ENCODE assay signal across 8 mouse cellular contexts in the genomic region with DNA sequence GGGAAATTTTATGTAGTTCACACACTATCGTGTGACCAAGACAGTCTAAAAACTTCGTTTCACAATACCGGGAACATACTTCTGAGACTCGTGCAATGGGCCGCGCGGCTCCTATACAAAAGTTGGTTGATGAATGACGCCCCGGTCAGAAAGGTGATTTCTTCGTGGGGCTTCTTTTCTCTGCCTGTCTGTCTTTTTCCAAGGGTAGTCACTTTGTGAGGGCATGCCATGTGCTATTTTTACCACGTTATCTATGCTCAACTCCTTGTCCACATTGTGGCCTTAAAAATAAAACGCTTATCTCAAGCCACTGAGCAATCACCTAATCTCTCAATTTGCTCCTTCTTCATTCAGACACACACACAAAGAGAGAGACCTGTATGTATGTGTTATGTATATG. TPM values are rescaled to one million over a fixed set of nuclear protein-coding genes. Genes with fewer than 3 reads are reported as not detected.
A peak's percentile ranks its signal among the peaks of the same experiment; 100 is the strongest.
DNase-seq lines count a peak whose midpoint lies in the region; ATAC-seq and TF ChIP-seq lines count a peak whose summit lies in the region.

No protein-coding gene starts in this region.

- no peaks in the 10 kb centered on the region for H3K9me3 ChIP-seq in kidney, embryonic 14.5 days (ENCODE audit: control insufficient read depth, low read length)
- no peaks in the 10 kb centered on the region for H3K9me3 ChIP-seq in forebrain, embryonic 14.5 days (replicated peaks; ENCODE audit: control insufficient read depth, low read length)
- no peaks in the 10 kb centered on the region for H3K9me3 ChIP-seq in hindbrain, postnatal 0 days (ENCODE audit: low read length)
- H3K9me3 ChIP-seq in midbrain, embryonic 15.5 days, result no peaks in the 10 kb centered on the region

- no peak overlapping the region for H3K9ac ChIP-seq in kidney, embryonic 14.5 days (ENCODE audit: low read depth, low read length)
- peak overlapping the region; percentile 68; the same call in 1 of the 2 replicates for H3K9ac ChIP-seq in forebrain, embryonic 14.5 days (ENCODE audit: low read length)
- H3K9ac ChIP-seq in hindbrain, postnatal 0 days (replicated peaks; ENCODE audit: low read length), result no peak overlapping the region
- no peak overlapping the region for H3K9ac ChIP-seq in midbrain, embryonic 15.5 days

- no peak for TF ChIP-seq CTCF in hindbrain, postnatal 0 days (IDR thresholded peaks at IDR 0.05; ENCODE audit: low read depth)

- H3K27me3 ChIP-seq in kidney, embryonic 14.5 days (ENCODE audit: control insufficient read depth, insufficient read depth, low read length), result peaks cover 8% of the 10 kb centered on the region
- H3K27me3 ChIP-seq in forebrain, embryonic 14.5 days (replicated peaks; ENCODE audit: control insufficient read depth, insufficient read depth, low read length), result peaks cover 21% of the 10 kb centered on the region
- 0 out of 2 replicates have a peak, but pooled peaks cover 6% of the 10 kb centered on the region for H3K27me3 ChIP-seq in hindbrain, postnatal 0 days (ENCODE audit: insufficient read depth, low read length)
- H3K27me3 ChIP-seq in midbrain, embryonic 15.5 days (replicated peaks), result peaks cover 38% of the 10 kb centered on the region

- WGBS in kidney, embryonic 14.5 days, result 43% methylated on average over 12 of the region's 12 CpGs
- WGBS in forebrain, embryonic 14.5 days, result 30% methylated on average over 12 of the region's 12 CpGs
- WGBS in hindbrain, postnatal 0 days, result 41% methylated on average over 12 of the region's 12 CpGs
- WGBS in midbrain, embryonic 15.5 days, result 40% methylated on average over 12 of the region's 12 CpGs

- H3K4me1 ChIP-seq in kidney, embryonic 14.5 days (ENCODE audit: control insufficient read depth, insufficient read depth, low read length), result peaks cover 14% of the 10 kb centered on the region; the same call in 1 of the 2 replicates
- H3K4me1 ChIP-seq in forebrain, embryonic 14.5 days (ENCODE audit: control insufficient read depth, insufficient read depth, low read length), result no peaks in the 10 kb centered on the region
- no peaks in the 10 kb centered on the region for H3K4me1 ChIP-seq in hindbrain, postnatal 0 days (ENCODE audit: insufficient read depth, low read length)
- peaks cover 21% of the 10 kb centered on the region for H3K4me1 ChIP-seq in midbrain, embryonic 15.5 days

- no peak for ATAC-seq in kidney, embryonic 14.5 days (ENCODE audit: low FRiP score, low TSS enrichment)
- ATAC-seq in forebrain, embryonic 14.5 days, result no peak
- no peak for ATAC-seq in hindbrain, postnatal 0 days
- no peak for ATAC-seq in midbrain, embryonic 15.5 days (replicated peaks)

- peak overlapping the region; percentile 93 for H3K4me2 ChIP-seq in kidney, embryonic 14.5 days (replicated peaks; ENCODE audit: low read depth, low read length)
- peak overlapping the region; percentile 100 for H3K4me2 ChIP-seq in forebrain, embryonic 14.5 days (ENCODE audit: low read length)
- H3K4me2 ChIP-seq in hindbrain, postnatal 0 days (ENCODE audit: low read depth, low read length), result peak overlapping the region; percentile 93
- H3K4me2 ChIP-seq in midbrain, embryonic 15.5 days, result peak overlapping the region; percentile 98

- H3K27ac ChIP-seq in kidney, embryonic 14.5 days (ENCODE audit: low read depth, low read length), result no peak overlapping the region
- H3K27ac ChIP-seq in forebrain, embryonic 14.5 days (ENCODE audit: low read depth, low read length), result no peak overlapping the region
- no peak overlapping the region for H3K27ac ChIP-seq in hindbrain, postnatal 0 days
- no peak overlapping the region for H3K27ac ChIP-seq in midbrain, embryonic 15.5 days

- DNase-seq in kidney, adult 8-10 months, result no peak
- no peak for DNase-seq in forebrain, embryonic 14.5 days (ENCODE audit: low spot score)
- DNase-seq in hindbrain, postnatal 0 days (ENCODE audit: low spot score), result no peak
- DNase-seq in right cerebral cortex, adult 18-20 months, result no peak
- no peak for DNase-seq in ovary, postnatal 36 days (ENCODE audit: low spot score)
- no peak for DNase-seq in testis, postnatal 10 days (ENCODE audit: low spot score)

- H3K4me3 ChIP-seq in kidney, embryonic 14.5 days (ENCODE audit: low read length), result peak overlapping the region; percentile 51
- H3K4me3 ChIP-seq in forebrain, embryonic 14.5 days (ENCODE audit: low read depth, low read length), result peak overlapping the region; percentile 50
- H3K4me3 ChIP-seq in hindbrain, postnatal 0 days (ENCODE audit: low read length), result peak overlapping the region; percentile 47; the same call in 1 of the 2 replicates
- H3K4me3 ChIP-seq in midbrain, embryonic 15.5 days, result peak overlapping the region; percentile 52; the same call in 1 of the 2 replicates

- no peaks in the 10 kb centered on the region for H3K36me3 ChIP-seq in kidney, embryonic 14.5 days (ENCODE audit: control insufficient read depth, insufficient read depth, low read length)
- no peaks in the 10 kb centered on the region for H3K36me3 ChIP-seq in forebrain, embryonic 14.5 days (ENCODE audit: control insufficient read depth, insufficient read depth, low read length)
- no peaks in the 10 kb centered on the region for H3K36me3 ChIP-seq in hindbrain, postnatal 0 days (ENCODE audit: insufficient read depth, low read length)
- H3K36me3 ChIP-seq in midbrain, embryonic 15.5 days (replicated peaks), result no peaks in the 10 kb centered on the region

RNA-seq across cellular contexts. Expression of a gene that starts 1.3 kb away (rescaled TPM):
- 5.1 and 6.3 TPM in 2 replicates for polyA plus RNA-seq in kidney, embryonic 14.5 days (2014; fragmentation: Nextera tagmentation; extraction: Ambion mirVana)
- polyA plus RNA-seq in forebrain, embryonic 14.5 days (2014; fragmentation: Nextera tagmentation; extraction: Ambion mirVana), result 1.8 TPM in 2 replicates
- 0.37 and 6.4 TPM in 2 replicates for total RNA-seq in hindbrain, postnatal 0 days (2014; rRNA removed)
- polyA plus RNA-seq in hindbrain, postnatal 0 days (2015; fragmentation: Nextera tagmentation; extraction: Ambion mirVana), result 2.5 and 3.4 TPM in 2 replicates
- 0.88 and 2.2 TPM in 2 replicates for polyA plus RNA-seq in midbrain, embryonic 15.5 days (2015; fragmentation: Nextera tagmentation; extraction: Ambion mirVana)

RNA-seq across cellular contexts. Expression of a gene that starts 54.6 kb away (rescaled TPM):
- polyA plus RNA-seq in kidney, embryonic 14.5 days (2014; fragmentation: Nextera tagmentation; extraction: Ambion mirVana), result 283 and 332 TPM in 2 replicates
- polyA plus RNA-seq in forebrain, embryonic 14.5 days (2014; fragmentation: Nextera tagmentation; extraction: Ambion mirVana), result 292 and 293 TPM in 2 replicates
- total RNA-seq in hindbrain, postnatal 0 days (2014; rRNA removed), result 139 and 148 TPM in 2 replicates
- 130 and 139 TPM in 2 replicates for polyA plus RNA-seq in hindbrain, postnatal 0 days (2015; fragmentation: Nextera tagmentation; extraction: Ambion mirVana)
- polyA plus RNA-seq in midbrain, embryonic 15.5 days (2015; fragmentation: Nextera tagmentation; extraction: Ambion mirVana), result 227 and 232 TPM in 2 replicates

RNA-seq across cellular contexts. Expression of a gene that starts 54.7 kb away (rescaled TPM):
- polyA plus RNA-seq in kidney, embryonic 14.5 days (2014; fragmentation: Nextera tagmentation; extraction: Ambion mirVana), result 23.9 and 26.2 TPM in 2 replicates
- polyA plus RNA-seq in forebrain, embryonic 14.5 days (2014; fragmentation: Nextera tagmentation; extraction: Ambion mirVana), result 21.6 and 28.2 TPM in 2 replicates
- total RNA-seq in hindbrain, postnatal 0 days (2014; rRNA removed), result 26.5 and 40.8 TPM in 2 replicates
- 47.8 and 49.0 TPM in 2 replicates for polyA plus RNA-seq in hindbrain, postnatal 0 days (2015; fragmentation: Nextera tagmentation; extraction: Ambion mirVana)
- polyA plus RNA-seq in midbrain, embryonic 15.5 days (2015; fragmentation: Nextera tagmentation; extraction: Ambion mirVana), result 40.0 and 41.0 TPM in 2 replicates
